Mouse (Mus musculus) embryonic facial prominence, embryonic 15.5 days (tissue): ENCODE results near the gene Kcnj4. TPM values are rescaled to one million over a fixed set of nuclear protein-coding genes. Genes with fewer than 3 reads are reported as not detected.

Experiments
- ATAC-seq: fragments of 200-750 bp; cut with Nextera tagmentation; 2 replicates; pipeline ENCODE4 v1.8.0; 2017; ENCODE audit warnings: low read depth, moderate TSS enrichment; ENCODE audit not compliant: insufficient number of reproducible peaks, low FRiP score, low TSS enrichment
- H3K27ac ChIP-seq: fragments of 300-500 bp; sonication (generic); replicated peaks from 2 replicates; pipeline ENCODE4 v1.5.1; 2015; ENCODE audit warnings: mild to moderate bottlenecking, inconsistent platforms
- H3K27me3 ChIP-seq: fragments of 300-500 bp; sonication (generic); 2 replicates; pipeline ENCODE4 v1.6.1; 2015; ENCODE audit warnings: inconsistent platforms
- H3K36me3 ChIP-seq: fragments of 300-500 bp; sonication (generic); 2 replicates; pipeline ENCODE4 v1.6.1; 2015; ENCODE audit warnings: mild to moderate bottlenecking, inconsistent platforms
- H3K4me1 ChIP-seq: fragments of 300-500 bp; sonication (generic); 2 replicates; pipeline ENCODE4 v1.6.1; 2015; ENCODE audit warnings: inconsistent platforms
- H3K4me2 ChIP-seq: fragments of 300-500 bp; sonication (generic); replicated peaks from 2 replicates; pipeline ENCODE4 v1.6.1; 2015; ENCODE audit warnings: mild to moderate bottlenecking, inconsistent platforms
- H3K4me3 ChIP-seq: fragments of 300-500 bp; sonication (generic); replicated peaks from 2 replicates; pipeline ENCODE4 v1.5.1; 2015; ENCODE audit warnings: mild to moderate bottlenecking, inconsistent platforms
- H3K9ac ChIP-seq: fragments of 300-500 bp; sonication (generic); 2 replicates; pipeline ENCODE4 v1.6.1; 2015; ENCODE audit warnings: inconsistent platforms
- H3K9me3 ChIP-seq: fragments of 300-500 bp; sonication (generic); replicated peaks from 2 replicates; pipeline ENCODE4 v1.6.1; 2016; ENCODE audit warnings: inconsistent platforms
- WGBS: fragments of 180-500 bp; shearing (Covaris S2); methylation state at CpG from one replicate; pipeline ENCODE4 v1.1.7; 2015; 5-methylcytosine and 5-hydroxymethylcytosine counted together
- polyA plus RNA-seq: library from polyadenylated mRNA; unstranded; fragments of >200 nt; fragmentation: Nextera tagmentation; extraction: Ambion mirVana; gene quantifications from 2 replicates; pipeline ENCODE4 v1.2.1, GENCODE M21; 2015

Gene Kcnj4
- polyA plus RNA-seq, 1 experiment from 2014 or later: 0.15 TPM

DNA sequence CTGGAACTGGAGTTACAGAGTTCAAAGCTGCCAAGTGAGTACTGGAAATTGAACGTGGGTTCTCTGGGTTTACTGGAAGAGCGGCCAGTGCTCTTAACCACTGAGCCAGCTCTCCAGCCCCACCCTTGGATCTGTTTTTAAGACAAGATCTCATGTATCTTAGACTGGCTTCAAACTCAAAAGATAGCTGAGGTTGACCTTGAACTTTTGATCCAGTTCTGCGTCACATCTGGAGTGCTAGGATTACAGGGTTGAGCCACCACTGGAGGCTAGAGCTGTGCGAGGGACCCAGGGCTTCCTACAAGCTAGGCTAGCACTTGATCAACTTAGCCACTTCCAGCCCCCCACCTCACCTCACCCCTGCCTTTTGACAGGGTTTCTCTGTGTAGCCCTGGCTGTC, 51.2 kb downstream of the Kcnj4 start:
- Histone ChIP-seq H3K4me1 (peaks cover 7% of the 10 kb centered on the region), H3K36me3 (no peaks in the 10 kb centered on the region), H3K27ac (no peak overlapping the region), H3K9ac (no peak overlapping the region), H3K4me2 (no peak overlapping the region), H3K27me3 (no peaks in the 10 kb centered on the region), H3K9me3 (no peaks in the 10 kb centered on the region), H3K4me3 (no peak overlapping the region)
- no peak for ATAC-seq
- 83% methylated on average over 4 of the region's 4 CpGs for WGBS

DNA sequence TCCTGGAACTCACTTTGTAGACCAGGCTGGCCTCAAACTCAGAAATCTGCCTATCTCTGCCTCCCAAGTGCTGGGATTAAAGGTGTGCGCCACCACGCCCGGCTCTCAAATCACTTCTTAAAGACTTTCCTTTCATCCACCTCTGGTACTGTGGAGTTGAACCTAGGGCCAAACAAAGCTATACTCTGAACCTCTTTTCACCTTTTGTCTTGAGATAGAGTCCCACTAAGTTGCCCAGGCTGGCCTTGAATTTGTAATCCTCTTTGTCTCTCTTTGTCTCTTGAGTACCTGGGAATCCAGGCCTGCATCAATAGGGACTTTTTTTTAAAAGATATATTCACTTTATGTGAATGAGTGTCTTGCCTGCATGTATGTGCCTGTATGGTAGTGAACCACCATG, 57.0 kb downstream of the Kcnj4 start:
- Histone ChIP-seq H3K36me3 (no peaks in the 10 kb centered on the region), H3K4me3 (no peak overlapping the region), H3K4me2 (no peak overlapping the region), H3K9ac (no peak overlapping the region), H3K4me1 (peaks cover 18% of the 10 kb centered on the region), H3K9me3 (no peaks in the 10 kb centered on the region), H3K27me3 (no peaks in the 10 kb centered on the region), H3K27ac (no peak overlapping the region)
- 94% methylated on average over 3 of the region's 3 CpGs for WGBS
- ATAC-seq: no peak

DNA sequence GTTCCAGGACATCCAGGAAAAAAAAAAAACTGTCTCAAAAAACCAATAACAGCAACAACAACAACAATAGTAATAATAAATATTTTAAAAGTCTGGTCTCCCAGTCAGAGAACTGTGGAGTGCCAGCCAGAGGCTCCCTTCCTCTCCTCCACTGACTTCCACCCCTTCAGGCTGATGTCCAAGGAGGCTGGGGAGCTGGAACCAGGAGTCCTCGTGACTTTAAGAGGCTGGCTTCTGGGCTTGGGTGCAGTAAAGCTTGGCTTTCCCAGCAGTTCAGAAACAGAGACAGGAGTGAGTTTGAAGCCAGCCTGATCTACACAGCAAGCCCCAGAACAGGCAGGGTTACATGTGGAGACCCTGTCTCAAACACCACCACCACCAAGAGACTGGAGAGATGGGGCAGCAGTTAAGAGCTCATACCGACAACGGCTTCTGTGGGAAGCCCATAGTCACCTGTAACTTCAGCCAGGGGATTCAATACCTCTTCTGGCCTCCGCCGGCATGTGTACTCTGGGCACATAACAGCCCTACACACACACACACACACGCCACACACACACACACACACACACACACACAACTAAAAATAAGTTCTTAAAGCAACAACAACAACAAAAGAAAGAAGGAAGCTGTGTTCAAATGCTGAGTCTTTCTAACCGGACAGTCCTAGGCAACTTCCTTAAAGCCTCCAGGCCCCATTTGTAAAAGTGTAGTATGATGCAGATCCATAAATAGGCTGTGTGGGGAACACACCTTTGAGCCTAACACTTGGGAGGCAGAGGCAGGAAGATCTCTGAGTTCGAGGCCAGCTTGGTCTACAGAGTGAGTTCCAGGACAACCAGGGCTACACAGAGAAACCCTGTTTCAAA, 59.0 kb downstream of the Kcnj4 start:
- Histone ChIP-seq H3K9ac (no peak overlapping the region), H3K4me3 (no peak overlapping the region), H3K36me3 (no peaks in the 10 kb centered on the region), H3K4me2 (no peak overlapping the region), H3K27ac (no peak overlapping the region), H3K27me3 (no peaks in the 10 kb centered on the region), H3K9me3 (no peaks in the 10 kb centered on the region), H3K4me1 (peaks cover 29% of the 10 kb centered on the region)
- ATAC-seq: no peak
- WGBS: 83% methylated on average over 8 of the region's 8 CpGs

DNA sequence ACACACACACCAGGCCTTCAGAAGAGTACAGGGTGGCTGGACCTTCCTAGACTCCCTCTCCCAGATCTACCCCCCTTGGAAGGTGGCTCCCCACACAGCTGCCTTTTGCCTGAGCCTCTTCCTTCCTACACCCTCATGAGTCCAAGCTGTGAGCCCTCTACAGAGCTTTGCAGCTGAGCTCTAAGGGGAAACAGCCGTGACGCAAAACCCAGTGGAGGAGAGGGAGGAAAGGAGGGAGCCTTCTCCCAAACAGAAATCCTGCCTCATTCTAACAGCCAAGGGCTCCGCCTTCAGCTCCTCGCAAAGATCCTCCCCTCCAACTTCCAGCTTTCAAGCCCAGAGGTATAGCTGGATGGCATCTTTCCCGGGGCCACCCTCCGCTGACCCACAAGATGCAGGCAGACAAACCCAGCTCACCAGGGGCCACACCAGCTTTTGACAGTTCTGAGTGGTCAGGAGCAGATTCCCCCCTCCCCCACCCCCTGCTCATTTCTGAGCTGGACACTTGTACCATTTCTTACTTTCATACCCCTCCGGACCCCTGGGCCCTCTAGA, 61.1 kb downstream of the Kcnj4 start:
- no peak overlapping the region for H3K4me3 ChIP-seq
- no peaks in the 10 kb centered on the region for H3K27me3 ChIP-seq
- H3K27ac ChIP-seq: no peak overlapping the region
- ATAC-seq: no peak
- no peak overlapping the region for H3K4me2 ChIP-seq
- H3K36me3 ChIP-seq: no peaks in the 10 kb centered on the region
- no peak overlapping the region for H3K9ac ChIP-seq
- 50% methylated on average over 7 of the region's 7 CpGs for WGBS
- no peaks in the 10 kb centered on the region for H3K9me3 ChIP-seq
- H3K4me1 ChIP-seq: peaks cover 49% of the 10 kb centered on the region

DNA sequence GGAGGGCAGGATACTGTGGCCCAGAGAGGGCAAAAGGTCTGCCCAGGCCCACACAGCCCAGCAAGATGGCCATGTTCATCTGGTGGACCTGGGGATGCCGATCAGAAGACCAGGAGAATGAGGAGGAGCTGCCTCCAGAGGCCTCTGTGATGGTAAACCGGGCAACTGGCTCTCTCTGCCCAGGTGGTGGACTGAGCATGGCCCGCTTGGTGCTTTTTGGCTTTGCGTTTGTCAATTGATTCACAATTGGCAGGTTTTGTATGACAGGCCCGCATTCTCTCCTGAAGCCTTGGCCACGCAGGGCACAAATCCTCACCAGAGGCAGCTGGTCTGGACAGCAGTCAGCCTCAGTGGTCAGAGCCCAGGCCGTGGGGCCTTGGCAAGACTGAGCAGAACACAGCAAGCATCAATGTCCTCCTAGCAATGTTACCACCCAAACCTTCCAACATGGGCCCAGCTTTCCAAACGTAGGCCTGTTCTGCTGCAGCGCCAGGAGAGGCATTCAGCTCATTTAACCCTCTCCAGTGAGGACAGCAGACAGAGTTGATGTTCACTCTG, 62.0 kb downstream of the Kcnj4 start:
- Histone ChIP-seq H3K4me1 (peaks cover 58% of the 10 kb centered on the region), H3K4me3 (no peak overlapping the region), H3K36me3 (peaks cover 6% of the 10 kb centered on the region; the same call in 1 of the 2 replicates), H3K9ac (no peak overlapping the region), H3K9me3 (no peaks in the 10 kb centered on the region), H3K27me3 (no peaks in the 10 kb centered on the region), H3K4me2 (no peak overlapping the region), H3K27ac (0 out of 2 replicates have a peak overlapping the region, but pooled peaks have one; percentile 95)
- no peak for ATAC-seq
- WGBS: 79% methylated on average over 9 of the region's 9 CpGs

DNA sequence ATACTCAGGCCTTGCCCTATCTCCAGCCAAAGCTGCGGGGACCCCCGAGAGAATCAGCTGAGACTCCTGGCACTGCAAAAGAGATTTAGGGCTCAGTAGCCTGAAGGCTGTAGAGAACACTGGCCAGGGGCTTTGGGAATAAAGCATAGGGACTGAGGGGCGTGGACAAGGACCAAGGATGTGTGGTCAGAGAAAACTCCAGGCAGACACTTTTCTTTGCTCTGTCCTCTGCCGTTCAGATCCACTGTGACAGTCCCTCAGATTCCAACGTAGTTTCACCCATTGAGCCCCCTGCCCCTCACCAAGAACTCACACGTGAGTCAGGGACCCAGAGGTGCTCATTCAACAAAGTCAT, 62.8 kb downstream of the Kcnj4 start:
- Histone ChIP-seq H3K4me3 (peak overlapping the region; percentile 94), H3K9me3 (no peaks in the 10 kb centered on the region), H3K9ac (peak overlapping the region; percentile 95), H3K27ac (peak overlapping the region; percentile 95), H3K4me1 (peaks cover 66% of the 10 kb centered on the region), H3K27me3 (no peaks in the 10 kb centered on the region), H3K4me2 (peak overlapping the region; percentile 68), H3K36me3 (peaks cover 14% of the 10 kb centered on the region)
- no peak for ATAC-seq
- 5% methylated on average over 6 of the region's 6 CpGs for WGBS

DNA sequence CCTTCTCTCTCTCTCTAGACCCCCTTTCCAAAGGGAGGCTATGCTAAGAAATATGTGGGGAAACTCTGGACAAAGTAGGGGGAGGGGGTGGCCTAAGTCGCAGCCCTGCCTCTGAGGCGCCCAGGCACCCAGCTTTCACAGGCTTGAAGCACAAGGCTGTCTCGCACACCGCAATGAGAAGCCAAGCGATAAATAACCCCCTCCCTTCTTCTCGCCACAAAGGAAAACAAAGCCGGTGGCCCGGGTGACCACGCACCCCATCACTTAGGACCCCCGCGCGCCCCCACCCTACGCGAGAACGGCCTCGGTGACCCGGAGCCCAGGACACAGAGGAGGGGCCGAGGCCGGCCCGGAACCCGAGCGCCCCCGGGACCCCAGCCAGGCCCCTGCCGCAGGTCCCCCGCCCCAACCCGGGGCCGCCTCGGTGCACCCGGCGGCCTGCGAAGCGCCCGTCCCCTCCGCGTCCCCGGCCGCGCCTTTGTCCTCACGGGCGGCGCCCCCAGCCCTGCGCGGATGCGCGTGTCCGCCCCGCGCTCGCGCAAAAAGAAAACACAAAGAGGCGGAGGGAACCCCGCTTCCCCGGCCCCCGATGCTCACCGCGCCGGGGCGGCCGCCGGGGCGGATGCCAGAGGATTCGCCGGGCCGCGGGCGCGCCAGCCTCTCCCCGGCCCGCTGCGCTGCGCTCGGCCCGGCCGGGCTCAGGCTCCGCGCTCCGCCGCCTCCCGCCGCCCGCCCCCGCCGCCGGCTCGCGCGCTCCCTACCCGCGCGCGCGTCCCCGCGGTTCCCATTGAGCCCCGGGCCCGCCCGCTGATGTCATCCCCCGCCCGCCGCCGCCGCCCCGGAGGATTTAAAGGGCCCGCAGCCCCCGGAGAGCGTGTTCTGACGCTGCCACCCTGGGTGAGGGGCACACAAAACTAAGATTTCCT, 63.4 kb downstream of the Kcnj4 start:
- H3K27ac ChIP-seq: peak overlapping the region; percentile 95
- under 1% methylated on average over 75 of the region's 107 CpGs for WGBS
- ATAC-seq: peak; percentile 66

DNA sequence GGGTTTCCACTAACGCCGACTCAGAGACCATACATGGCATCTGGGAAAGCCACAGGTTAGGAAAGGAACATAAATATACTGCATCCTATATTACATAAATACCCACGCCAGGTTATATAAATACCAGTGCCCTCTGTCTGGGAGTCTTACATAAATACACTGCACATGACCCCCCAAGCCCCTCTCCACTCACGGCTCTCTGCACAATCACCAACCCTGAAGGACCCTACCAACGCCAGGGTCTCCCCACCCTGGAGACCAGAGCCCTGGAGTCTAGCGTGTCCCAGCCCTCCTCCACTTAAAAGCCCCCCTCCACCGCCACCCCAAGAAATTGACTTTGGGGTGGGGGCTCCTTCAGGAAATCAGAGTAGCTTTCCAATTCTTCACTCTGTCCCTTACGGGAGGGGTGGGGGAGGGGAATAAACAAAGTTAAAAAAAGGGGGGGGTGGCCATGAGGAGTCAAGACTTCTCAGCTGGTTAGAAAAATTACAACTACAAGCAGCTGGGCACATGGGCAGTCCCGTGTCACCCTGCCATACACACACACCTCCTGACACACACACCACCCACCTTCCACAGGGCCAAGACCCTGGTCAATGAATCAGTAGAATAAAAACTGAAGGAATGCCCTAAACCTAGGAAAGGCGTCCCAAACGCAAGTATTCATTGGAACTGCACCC, 64.2 kb downstream of the Kcnj4 start:
- H3K4me2 ChIP-seq: peak overlapping the region; percentile 68
- peak overlapping the region; percentile 94 for H3K4me3 ChIP-seq
- H3K9me3 ChIP-seq: no peaks in the 10 kb centered on the region
- H3K36me3 ChIP-seq: peaks cover 28% of the 10 kb centered on the region
- peak overlapping the region; percentile 95 for H3K27ac ChIP-seq
- no peaks in the 10 kb centered on the region for H3K27me3 ChIP-seq
- peak overlapping the region; percentile 95 for H3K9ac ChIP-seq
- 11% methylated on average over 11 of the region's 11 CpGs for WGBS
- H3K4me1 ChIP-seq: peaks cover 79% of the 10 kb centered on the region
- ATAC-seq: 0 out of 2 replicates have a peak, but pooled peaks have one; percentile 8

More for the DNA sequence above, 63.4 kb downstream of the Kcnj4 start:
- Histone ChIP-seq H3K36me3 (peaks cover 20% of the 10 kb centered on the region), H3K9me3 (no peaks in the 10 kb centered on the region), H3K4me3 (peak overlapping the region; percentile 94), H3K27me3 (no peaks in the 10 kb centered on the region), H3K4me2 (peak overlapping the region; percentile 68), H3K9ac (peak overlapping the region; percentile 95), H3K4me1 (peaks cover 71% of the 10 kb centered on the region)

DNA sequence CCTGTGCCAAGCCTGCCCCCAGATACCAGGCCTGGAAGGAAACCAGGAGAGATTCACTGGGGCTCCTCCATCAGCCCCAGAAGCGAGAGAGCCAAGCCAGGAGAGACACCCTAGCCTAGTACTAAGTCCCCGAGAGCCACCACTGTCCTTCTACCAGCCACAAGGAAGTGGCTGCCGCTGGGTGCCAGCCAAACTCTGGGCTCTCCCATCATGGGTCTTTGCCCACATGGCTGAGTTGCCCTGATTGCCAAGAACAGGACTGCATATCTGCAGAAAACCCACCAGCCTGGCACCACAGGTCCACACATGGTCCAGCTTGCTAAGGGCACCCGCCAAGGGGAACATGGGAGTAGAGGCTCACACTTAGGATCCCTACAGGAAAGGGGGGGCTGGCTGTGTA, 64.8 kb downstream of the Kcnj4 start:
- H3K9ac ChIP-seq: peak overlapping the region; percentile 95
- peak overlapping the region; percentile 94 for H3K4me3 ChIP-seq
- no peak for ATAC-seq
- H3K4me2 ChIP-seq: peak overlapping the region; percentile 68
- peaks cover 82% of the 10 kb centered on the region for H3K4me1 ChIP-seq
- 0 out of 2 replicates have a peak overlapping the region, but pooled peaks have one; percentile 95 for H3K27ac ChIP-seq
- peaks cover 33% of the 10 kb centered on the region for H3K36me3 ChIP-seq
- H3K27me3 ChIP-seq: no peaks in the 10 kb centered on the region
- H3K9me3 ChIP-seq: no peaks in the 10 kb centered on the region
- 71% methylated on average over 4 of the region's 4 CpGs for WGBS

DNA sequence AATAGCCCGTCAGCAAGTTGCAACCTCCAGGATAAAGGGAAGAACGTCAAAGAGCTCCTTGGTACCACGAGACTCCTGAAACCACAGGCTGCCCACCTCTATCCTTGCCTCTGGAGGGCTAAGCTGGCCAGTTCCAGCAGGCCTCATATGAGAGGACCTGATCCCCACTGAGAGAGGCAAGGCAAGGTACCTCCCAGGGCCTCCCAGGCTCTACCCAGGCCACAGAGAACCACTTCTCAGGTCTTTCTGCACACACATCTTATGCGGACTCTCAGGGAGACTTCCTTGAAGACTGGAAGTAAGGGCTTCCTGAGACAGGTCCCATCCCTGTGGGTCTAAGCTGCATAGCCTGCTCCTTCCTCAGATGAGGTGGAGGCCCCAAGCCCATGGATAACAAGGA, 65.7 kb downstream of the Kcnj4 start:
- H3K4me1 ChIP-seq: peaks cover 82% of the 10 kb centered on the region
- ATAC-seq: no peak
- H3K4me2 ChIP-seq: peak overlapping the region; percentile 68; the same call in 1 of the 2 replicates
- WGBS: 62% methylated on average over 4 of the region's 4 CpGs
- H3K9me3 ChIP-seq: no peaks in the 10 kb centered on the region
- H3K27me3 ChIP-seq: no peaks in the 10 kb centered on the region
- no peak overlapping the region; the same call in 1 of the 2 replicates for H3K9ac ChIP-seq
- peak overlapping the region; percentile 94 for H3K4me3 ChIP-seq
- peaks cover 42% of the 10 kb centered on the region for H3K36me3 ChIP-seq
- H3K27ac ChIP-seq: 0 out of 2 replicates have a peak overlapping the region, but pooled peaks have one; percentile 95
